Mouse (Mus musculus) spleen, postnatal 10 days (tissue): ENCODE measurements around the gene Usp25.

Experiments used
- DNase-seq, 2 experiments: peaks; one replicate each; pipeline ENCODE4 v3.0.0; 2021 to 2022; ENCODE audit warnings: low spot score in 2 of 2

Gene Usp25

GRCm38 (mm10) chr16:77140651-77141050 lies 127.1 kb downstream of the Usp25 start:
- no peak for DNase-seq

- no peak for DNase-seq
These were observed 133.3 kb downstream of the Usp25 start for GRCm38 (mm10) chr16:77146801-77147200.

- no peak for DNase-seq
These were observed 136.8 kb downstream of the Usp25 start for GRCm38 (mm10) chr16:77150338-77150737.

GRCm38 (mm10) chr16:77150884-77151283 lies 137.4 kb downstream of the Usp25 start:
- DNase-seq, result no peak

- no peak for DNase-seq
These were observed 138.8 kb downstream of the Usp25 start for GRCm38 (mm10) chr16:77152288-77152687.

GRCm38 (mm10) chr16:77153216-77153715 lies 139.8 kb downstream of the Usp25 start:
- DNase-seq, result no peak

GRCm38 (mm10) chr16:77153815-77154214 lies 140.3 kb downstream of the Usp25 start:
- DNase-seq, result no peak

GRCm38 (mm10) chr16:77154831-77155230 lies 141.3 kb downstream of the Usp25 start:
- no peak for DNase-seq
